ENCODE assay signal across 8 mouse cellular contexts in the genomic region with DNA sequence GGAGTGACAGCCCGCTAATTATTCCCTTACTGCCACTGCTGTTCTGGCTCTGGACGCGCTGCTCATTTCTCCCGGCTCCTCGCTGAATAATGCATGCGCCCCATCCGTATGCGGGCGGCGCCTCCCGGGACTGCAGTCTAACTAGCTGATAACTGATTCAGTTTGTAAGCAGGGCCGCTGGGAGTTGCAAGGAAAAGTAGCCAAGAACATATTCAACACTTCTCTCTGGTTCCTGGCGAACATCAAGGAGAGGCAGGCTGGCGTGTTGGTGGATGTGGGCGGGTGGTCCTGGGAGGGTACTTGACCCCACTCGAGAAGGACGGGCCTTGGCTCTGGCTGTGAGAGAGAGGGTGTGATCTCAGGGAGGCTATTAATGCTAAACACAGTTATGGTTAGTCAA. TPM values are rescaled to one million over a fixed set of nuclear protein-coding genes. Genes with fewer than 3 reads are reported as not detected.
DNase-seq lines count a peak whose midpoint lies in the region; ATAC-seq and TF ChIP-seq lines count a peak whose summit lies in the region.

No protein-coding gene starts in this region.

- WGBS in hindbrain, postnatal 0 days: 4% methylated on average over 17 of the region's 17 CpGs
- 3% methylated on average over 17 of the region's 17 CpGs for WGBS in midbrain, embryonic 12.5 days

- ATAC-seq in hindbrain, postnatal 0 days: peak; percentile 78
- ATAC-seq in midbrain, embryonic 12.5 days (ENCODE audit: low FRiP score, low read depth): peak; percentile 82

- H3K4me1 ChIP-seq in hindbrain, postnatal 0 days (ENCODE audit: insufficient read depth, low read length): peaks cover 13% of the 10 kb centered on the region
- peaks cover 38% of the 10 kb centered on the region for H3K4me1 ChIP-seq in midbrain, embryonic 12.5 days

- peak; percentile 53 for TF ChIP-seq CTCF in hindbrain, postnatal 0 days (IDR thresholded peaks at IDR 0.05; ENCODE audit: low read depth)
- TF ChIP-seq CTCF in left cerebral cortex, adult 2 months (IDR thresholded peaks at IDR 0.05): peak; percentile 46

- H3K36me3 ChIP-seq in hindbrain, postnatal 0 days (ENCODE audit: insufficient read depth, low read length): no peaks in the 10 kb centered on the region
- H3K36me3 ChIP-seq in midbrain, embryonic 12.5 days: no peaks in the 10 kb centered on the region

- peak; percentile 84 for DNase-seq in NIH3T3 (ENCODE audit: low read depth)
- DNase-seq in embryo, embryonic 11 days: peak; percentile 86
- peak; percentile 66 for DNase-seq in gastrocnemius, postnatal 14 days
- peak; percentile 88 for DNase-seq in hindbrain, postnatal 0 days (ENCODE audit: low spot score)
- DNase-seq in left cerebral cortex, adult 2 months (ENCODE audit: extremely low spot score in 1 of 2, low spot score in 2 of 2): peak; percentile 78 to 82
- peak; percentile 43 for DNase-seq in testis, postnatal 14 days (ENCODE audit: low spot score)
- DNase-seq in thymus, postnatal 10 days (ENCODE audit: low spot score in 2 of 2): no peak

- no peaks in the 10 kb centered on the region for H3K9me3 ChIP-seq in hindbrain, postnatal 0 days (ENCODE audit: low read length)
- H3K9me3 ChIP-seq in midbrain, embryonic 12.5 days: no peaks in the 10 kb centered on the region

- H3K27ac ChIP-seq in hindbrain, postnatal 0 days: peak overlapping the region; percentile 76; the same call in 1 of the 2 replicates
- peak overlapping the region; percentile 2; the same call in 1 of the 2 replicates for H3K27ac ChIP-seq in left cerebral cortex, adult 2 months
- peak overlapping the region; percentile 95 for H3K27ac ChIP-seq in midbrain, embryonic 12.5 days (replicated peaks)

- intact Hi-C loops in gastrocnemius, postnatal 14 days (cut with DNase I; ENCODE audit: low total_unique reads): no loop called here
- intact Hi-C loops in left cerebral cortex, adult 2 months (cut with DNase I): loop anchor here (2.0 kb wide), 1 partner anchor 29 kb away; no protein-coding TSS in a partner anchor

- peak overlapping the region; percentile 32; the same call in 1 of the 2 replicates for H3K4me3 ChIP-seq in hindbrain, postnatal 0 days (ENCODE audit: low read length)
- H3K4me3 ChIP-seq in left cerebral cortex, adult 2 months: peak overlapping the region; percentile 39
- 0 out of 2 replicates have a peak overlapping the region, but pooled peaks have one; percentile 5 for H3K4me3 ChIP-seq in midbrain, embryonic 12.5 days

- H3K27me3 ChIP-seq in hindbrain, postnatal 0 days (ENCODE audit: insufficient read depth, low read length): no peaks in the 10 kb centered on the region
- H3K27me3 ChIP-seq in midbrain, embryonic 12.5 days: peaks cover 8% of the 10 kb centered on the region

- H3K4me2 ChIP-seq in hindbrain, postnatal 0 days (ENCODE audit: low read depth, low read length): peak overlapping the region; percentile 62
- H3K4me2 ChIP-seq in midbrain, embryonic 12.5 days (replicated peaks): peak overlapping the region; percentile 53

- peak overlapping the region; percentile 38; the same call in 1 of the 2 replicates for H3K9ac ChIP-seq in hindbrain, postnatal 0 days (replicated peaks; ENCODE audit: low read length)
- peak overlapping the region; percentile 21; the same call in 1 of the 2 replicates for H3K9ac ChIP-seq in midbrain, embryonic 12.5 days (replicated peaks)

RNA-seq across cellular contexts. Expression of gene Gm26897, which starts 28.4 kb away (rescaled TPM):
- total RNA-seq in gastrocnemius, postnatal 14 days (2021): not detected
- not detected in 2 replicates for total RNA-seq in hindbrain, postnatal 0 days (2014; rRNA removed)
- not detected in 2 replicates for polyA plus RNA-seq in hindbrain, postnatal 0 days (2015; fragmentation: Nextera tagmentation; extraction: Ambion mirVana)
- total RNA-seq in left cerebral cortex, adult 2 months (2021): not detected
- not detected in 2 replicates for polyA plus RNA-seq in midbrain, embryonic 12.5 days (2016; fragmentation: Nextera tagmentation; extraction: Ambion mirVana)

Comparison
In these comparisons a context has a peak if more than half of its experiments do, and no peak if none do; other contexts are left out.
1. DNase-seq: peak in NIH3T3 (single experiment), embryo, embryonic 11 days (single experiment), gastrocnemius, postnatal 14 days (single experiment), hindbrain, postnatal 0 days (single experiment), left cerebral cortex, adult 2 months (2 of 2) and testis, postnatal 14 days (single experiment); none in thymus, postnatal 10 days (0 of 2).
2. H3K27ac ChIP-seq: peak in every context shown above with its lines; median percentile 95 in midbrain, embryonic 12.5 days; 76 in hindbrain, postnatal 0 days; 2 in left cerebral cortex, adult 2 months.
3. Peak in every context shown above with its lines, with median percentiles within 50 percentile points of each other: H3K4me3 ChIP-seq.